Mouse (Mus musculus) natural killer cell, adult 2 months (primary cell): ENCODE data around the gene Trim66.

Experiments
- DNase-seq, 2 experiments: peaks; one replicate each; pipeline ENCODE4 v3.0.0; 2022; ENCODE audit warnings: low spot score in 2 of 2

The Trim66 gene

GRCm38 (mm10) chr7:109508034-109508433 is at the start of gene Trim66:
Trim66 (minus strand) TSS chr7:109508134.
- DNase-seq = no peak

- no peak for DNase-seq
Measured at GRCm38 (mm10) chr7:109546726-109547125, 38.8 kb upstream of the Trim66 start.

GRCm38 (mm10) chr7:109546186-109546585 is 38.3 kb upstream of the Trim66 start:
- DNase-seq = no peak

GRCm38 (mm10) chr7:109545255-109545993 is 37.5 kb upstream of the Trim66 start:
- DNase-seq = no peak

GRCm38 (mm10) chr7:109544792-109545191 is 36.9 kb upstream of the Trim66 start:
- no peak for DNase-seq

GRCm38 (mm10) chr7:109542364-109542628 is 34.4 kb upstream of the Trim66 start:
- DNase-seq = no peak

GRCm38 (mm10) chr7:109541609-109542363 is 33.9 kb upstream of the Trim66 start:
- no peak for DNase-seq

GRCm38 (mm10) chr7:109540902-109541301 is 33.0 kb upstream of the Trim66 start:
- DNase-seq = no peak

GRCm38 (mm10) chr7:109536451-109536946 is 28.6 kb upstream of the Trim66 start:
- DNase-seq = no peak

GRCm38 (mm10) chr7:109534921-109535320 is 27.0 kb upstream of the Trim66 start:
- no peak for DNase-seq

- no peak for DNase-seq
Measured at GRCm38 (mm10) chr7:109533888-109534287, 26.0 kb upstream of the Trim66 start.

GRCm38 (mm10) chr7:109533129-109533528 is 25.2 kb upstream of the Trim66 start:
- DNase-seq = no peak

- no peak for DNase-seq
Measured at GRCm38 (mm10) chr7:109532691-109533090, 24.8 kb upstream of the Trim66 start.

- DNase-seq = no peak
Measured at GRCm38 (mm10) chr7:109531501-109531900, 23.6 kb upstream of the Trim66 start.

- no peak for DNase-seq
Measured at GRCm38 (mm10) chr7:109529741-109530140, 21.8 kb upstream of the Trim66 start.

- peak in 1 of 2 experiments; percentile 23 for DNase-seq
Measured at GRCm38 (mm10) chr7:109528356-109528755, 20.4 kb upstream of the Trim66 start.

GRCm38 (mm10) chr7:109527536-109527935 is 19.6 kb upstream of the Trim66 start:
- DNase-seq = no peak

- no peak for DNase-seq
Measured at GRCm38 (mm10) chr7:109525740-109526663, 18.1 kb upstream of the Trim66 start.

- DNase-seq = no peak
Measured at GRCm38 (mm10) chr7:109524763-109525162, 16.8 kb upstream of the Trim66 start.

- no peak for DNase-seq
Measured at GRCm38 (mm10) chr7:109524442-109524744, 16.5 kb upstream of the Trim66 start.

- no peak for DNase-seq
Measured at GRCm38 (mm10) chr7:109523741-109524441, 16.0 kb upstream of the Trim66 start.

GRCm38 (mm10) chr7:109523304-109523703 is 15.4 kb upstream of the Trim66 start:
- DNase-seq = no peak
